Mouse (Mus musculus): ENCODE data around the gene Pmpca. TPM values are rescaled to one million over a fixed set of nuclear protein-coding genes. Genes with fewer than 3 reads are reported as not detected.

The Pmpca gene
- polyA plus RNA-seq (2012), result 12.5 and 18.3 TPM in 2 replicates

DNA sequence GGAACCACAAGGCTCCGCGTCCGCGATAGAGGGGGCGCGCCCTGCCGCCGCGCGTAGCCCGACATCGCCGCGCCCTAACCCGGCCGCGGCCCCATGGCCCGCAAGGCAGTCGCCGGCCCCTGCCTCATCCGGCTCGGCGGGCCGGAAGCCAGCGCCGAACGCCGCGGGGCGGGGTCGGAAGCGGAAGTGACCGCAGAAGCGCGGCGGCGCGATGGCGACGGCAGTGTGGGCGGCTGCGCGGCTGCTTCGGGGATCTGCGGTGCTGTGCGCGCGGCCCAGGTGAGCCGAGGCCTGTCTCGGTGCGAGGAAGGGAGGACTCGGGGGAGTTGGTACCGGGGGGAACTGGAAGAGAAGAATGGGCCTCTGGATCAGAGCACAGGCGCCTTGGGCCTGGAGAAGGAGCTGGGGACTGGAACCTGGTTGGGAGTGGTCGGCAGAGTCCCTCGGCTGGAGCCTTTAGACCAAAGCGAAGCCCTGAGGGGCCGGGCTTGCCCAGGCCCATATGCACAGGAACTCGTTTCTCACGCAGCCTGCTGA lies at the start of gene Pmpca, which contains the start of gene Entr1:
Pmpca (plus strand) TSS at position 186 of the 537 bp plus-strand sequence.
Entr1 (minus strand) TSS at position 163 of the 537 bp plus-strand sequence.
- Histone ChIP-seq H3K36me3 (ENCODE audit: control insufficient read depth) (peaks cover 78% of the 10 kb centered on the region), H3K4me1 (ENCODE audit: control insufficient read depth) (peaks cover 38% of the 10 kb centered on the region), H3K9me3 (ENCODE audit: control insufficient read depth, low read length) (no peaks in the 10 kb centered on the region), H3K4me3 (replicated peaks) (peak within 1 kb of the TSS; percentile 73), H3K27me3 (ENCODE audit: control insufficient read depth) (no peaks in the 10 kb centered on the region)
- no peak for TF ChIP-seq GATA1 (IDR thresholded peaks at IDR 0.05; ENCODE audit: low read length)
- TF ChIP-seq TAL1 (IDR thresholded peaks at IDR 0.05; ENCODE audit: low read length), result no peak

DNA sequence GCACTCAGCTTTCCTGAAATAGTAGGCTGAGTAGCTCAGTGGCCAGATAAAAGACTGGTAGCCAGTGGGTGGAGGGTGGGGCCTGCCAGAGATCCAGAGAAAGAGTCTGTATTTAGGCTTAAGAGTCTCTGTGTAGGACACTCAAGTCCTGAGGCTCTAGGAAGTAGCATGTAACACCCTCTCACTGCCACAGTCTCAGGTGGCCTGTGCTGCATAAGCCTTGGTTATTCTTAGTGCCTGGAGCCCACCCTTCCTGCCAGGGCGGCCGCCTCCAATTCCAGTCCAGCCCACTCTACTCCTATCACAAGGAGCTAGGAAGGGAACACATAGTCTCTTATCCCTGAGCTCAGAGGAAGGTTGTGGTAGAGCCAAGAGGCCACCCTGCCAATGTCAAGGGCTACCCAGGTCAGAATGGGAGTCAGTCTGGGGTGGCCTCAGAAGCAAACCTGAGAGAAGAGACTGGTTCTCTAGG lies 47.6 kb upstream of the Pmpca start:
- TF ChIP-seq TAL1 (IDR thresholded peaks at IDR 0.05; ENCODE audit: low read length), result no peak
- no peak for TF ChIP-seq GATA1 (IDR thresholded peaks at IDR 0.05; ENCODE audit: low read length)
- no peak overlapping the region for H3K4me3 ChIP-seq (replicated peaks)

DNA sequence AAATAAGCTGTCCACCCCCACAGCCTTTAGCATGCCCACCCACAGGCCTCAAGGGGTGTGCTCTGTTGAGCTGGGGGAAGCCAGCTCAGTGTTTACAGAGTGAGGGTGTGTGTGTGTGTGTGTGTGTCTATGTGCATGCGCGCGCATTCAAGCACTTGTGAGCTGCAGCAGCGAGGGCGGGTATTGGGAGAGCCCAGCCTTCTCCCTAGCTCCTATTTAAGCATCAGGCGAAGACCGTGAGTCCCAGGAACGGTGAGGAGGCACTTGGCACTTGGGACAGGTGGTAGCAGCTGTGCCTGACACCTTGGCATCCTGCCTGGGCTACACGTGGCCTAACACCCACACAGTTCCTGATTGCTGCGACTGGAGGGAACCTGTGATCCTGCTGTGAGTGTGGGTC lies 47.1 kb upstream of the Pmpca start:
- TF ChIP-seq TAL1 (IDR thresholded peaks at IDR 0.05; ENCODE audit: low read length) (no peak), GATA1 (IDR thresholded peaks at IDR 0.05; ENCODE audit: low read length) (no peak)
- Histone ChIP-seq H3K36me3 (ENCODE audit: control insufficient read depth) (no peaks in the 10 kb centered on the region), H3K4me1 (ENCODE audit: control insufficient read depth) (no peaks in the 10 kb centered on the region; the same call in 1 of the 2 replicates), H3K9me3 (ENCODE audit: control insufficient read depth, low read length) (no peaks in the 10 kb centered on the region), H3K4me3 (replicated peaks) (no peak overlapping the region), H3K27me3 (ENCODE audit: control insufficient read depth) (no peaks in the 10 kb centered on the region)

More for the DNA sequence above, 47.6 kb upstream of the Pmpca start:
- Histone ChIP-seq H3K9me3 (ENCODE audit: control insufficient read depth, low read length) (no peaks in the 10 kb centered on the region), H3K36me3 (ENCODE audit: control insufficient read depth) (no peaks in the 10 kb centered on the region), H3K27me3 (ENCODE audit: control insufficient read depth) (no peaks in the 10 kb centered on the region), H3K4me1 (ENCODE audit: control insufficient read depth) (no peaks in the 10 kb centered on the region; the same call in 1 of the 2 replicates)

DNA sequence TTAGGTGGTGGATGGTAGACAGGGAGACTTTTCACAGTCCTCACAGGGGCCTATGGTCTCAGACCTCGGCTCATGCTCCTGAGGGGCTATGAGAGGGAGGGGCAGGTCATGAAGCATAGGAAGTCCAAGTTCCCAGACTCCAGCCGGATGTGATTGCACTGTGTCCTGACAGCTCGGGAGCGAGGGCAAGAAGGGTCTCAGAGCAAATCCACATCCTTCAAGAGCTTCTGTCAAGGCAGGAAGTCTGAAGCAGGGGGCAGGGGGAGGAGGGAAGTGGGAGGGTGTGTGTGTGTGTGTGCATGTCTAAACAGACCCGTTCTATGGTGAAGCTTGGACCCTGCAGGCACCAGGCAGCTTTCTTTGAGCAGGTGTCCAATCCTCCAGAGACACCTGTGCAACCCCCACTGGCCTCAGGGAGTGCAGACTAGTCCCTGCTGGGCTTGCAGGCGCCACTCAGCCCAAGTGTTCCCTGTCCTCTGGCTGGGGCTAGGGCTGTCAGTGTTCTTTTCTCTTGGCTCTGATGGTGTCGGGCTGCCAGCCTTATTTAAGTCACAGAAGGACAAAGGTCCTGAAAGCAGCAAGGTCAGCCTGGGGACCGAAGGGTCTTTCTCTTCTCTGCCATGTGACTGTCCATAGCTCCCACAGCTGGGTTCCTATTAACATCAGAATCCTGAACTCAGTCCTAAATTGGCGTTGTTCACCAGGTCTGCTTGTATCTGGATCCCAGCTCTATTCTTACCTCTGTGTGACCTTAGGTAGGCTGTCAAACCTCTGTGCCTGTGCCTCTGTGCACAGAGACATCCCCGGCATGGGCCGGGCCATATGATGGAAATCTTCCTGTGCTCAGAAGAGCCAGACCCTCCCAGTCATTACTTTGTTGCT lies 46.3 kb upstream of the Pmpca start:
- Histone ChIP-seq H3K4me1 (ENCODE audit: control insufficient read depth) (peaks cover 2% of the 10 kb centered on the region; the same call in 1 of the 2 replicates), H3K9me3 (ENCODE audit: control insufficient read depth, low read length) (no peaks in the 10 kb centered on the region), H3K27me3 (ENCODE audit: control insufficient read depth) (no peaks in the 10 kb centered on the region), H3K36me3 (ENCODE audit: control insufficient read depth) (no peaks in the 10 kb centered on the region), H3K4me3 (replicated peaks) (no peak overlapping the region)
- TF ChIP-seq TAL1 (IDR thresholded peaks at IDR 0.05; ENCODE audit: low read length), result no peak
- no peak for TF ChIP-seq GATA1 (IDR thresholded peaks at IDR 0.05; ENCODE audit: low read length)

DNA sequence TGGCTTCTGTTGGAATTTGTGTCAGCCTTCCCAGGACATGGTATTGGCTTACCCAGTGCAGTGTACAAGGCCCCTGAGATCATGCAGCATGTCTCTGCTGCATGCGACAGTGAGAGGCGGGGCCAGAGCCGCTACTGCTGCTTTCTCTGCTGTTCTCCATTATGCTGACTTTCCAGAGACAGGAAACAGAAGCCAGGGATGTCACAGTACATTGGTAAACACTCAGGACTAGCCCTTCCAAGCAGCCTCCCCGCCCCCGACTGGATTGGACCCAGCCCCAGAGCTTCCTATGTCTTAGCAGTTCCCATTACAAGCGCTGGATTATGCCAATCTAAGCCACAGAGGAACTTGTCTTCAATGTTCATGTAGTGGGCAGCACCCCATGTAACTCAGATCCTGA lies 40.9 kb upstream of the Pmpca start:
- H3K27me3 ChIP-seq (ENCODE audit: control insufficient read depth), result no peaks in the 10 kb centered on the region
- peaks cover 30% of the 10 kb centered on the region for H3K4me1 ChIP-seq (ENCODE audit: control insufficient read depth)
- H3K36me3 ChIP-seq (ENCODE audit: control insufficient read depth), result peaks cover 22% of the 10 kb centered on the region
- H3K4me3 ChIP-seq (replicated peaks), result no peak overlapping the region
- no peaks in the 10 kb centered on the region for H3K9me3 ChIP-seq (ENCODE audit: control insufficient read depth, low read length)
- TF ChIP-seq TAL1 (IDR thresholded peaks at IDR 0.05; ENCODE audit: low read length), result no peak
- TF ChIP-seq GATA1 (IDR thresholded peaks at IDR 0.05; ENCODE audit: low read length), result no peak

DNA sequence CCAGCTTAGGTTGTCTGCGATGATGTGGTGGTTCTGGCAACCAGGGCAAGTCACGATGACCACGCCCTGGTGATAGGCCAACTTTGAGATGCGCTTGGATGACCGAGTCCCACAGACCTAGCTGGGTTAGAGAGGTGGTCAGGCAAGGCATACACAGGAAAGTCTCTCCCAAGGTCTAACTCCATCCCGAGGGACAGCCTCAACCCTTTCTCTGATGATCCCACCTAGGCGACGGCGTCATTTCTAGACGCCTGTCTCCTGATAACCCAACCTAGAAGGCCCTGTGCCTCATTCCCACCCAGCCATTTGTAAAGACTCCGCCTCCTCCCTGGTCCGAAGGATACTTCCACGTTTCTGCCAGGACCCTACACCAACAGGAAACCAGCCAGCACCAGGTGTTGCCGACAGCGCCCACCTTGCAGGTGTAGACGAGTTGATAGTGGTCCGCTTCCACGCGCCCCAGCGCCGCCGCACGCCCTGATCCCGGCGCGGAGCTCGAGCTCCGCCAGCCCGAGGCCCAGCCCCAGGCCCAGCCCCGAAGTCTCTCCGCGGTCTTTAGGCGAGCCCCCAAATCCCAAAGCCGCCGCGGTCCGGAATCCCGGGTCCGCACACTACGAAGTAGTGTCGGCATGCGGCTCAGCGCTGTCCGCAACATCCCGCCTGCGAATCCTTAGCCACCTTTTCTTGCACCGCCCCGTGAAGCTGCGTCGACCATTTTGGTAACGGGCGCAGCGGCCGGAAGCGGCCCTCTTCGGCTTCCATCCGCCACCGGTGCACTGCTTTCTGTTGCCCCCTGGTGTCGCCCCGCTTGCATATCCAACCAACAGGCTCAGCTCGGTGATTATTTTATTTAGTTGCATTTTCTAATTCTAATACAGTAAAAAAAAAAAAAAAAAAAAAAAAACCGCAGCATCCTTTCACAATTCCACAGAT lies 37.5 kb upstream of the Pmpca start, which contains the start of gene Dnlz:
Dnlz (minus strand) TSS at position 753 of the 933 bp plus-strand sequence.
- H3K4me1 ChIP-seq (ENCODE audit: control insufficient read depth), result peaks cover 32% of the 10 kb centered on the region
- peak within 1 kb of the TSS; percentile 80 for H3K4me3 ChIP-seq (replicated peaks)
- no peaks in the 10 kb centered on the region for H3K27me3 ChIP-seq (ENCODE audit: control insufficient read depth)
- TF ChIP-seq GATA1 (IDR thresholded peaks at IDR 0.05; ENCODE audit: low read length) (no peak), TAL1 (IDR thresholded peaks at IDR 0.05; ENCODE audit: low read length) (no peak)
- no peaks in the 10 kb centered on the region for H3K9me3 ChIP-seq (ENCODE audit: control insufficient read depth, low read length)
- peaks cover 22% of the 10 kb centered on the region for H3K36me3 ChIP-seq (ENCODE audit: control insufficient read depth)

DNA sequence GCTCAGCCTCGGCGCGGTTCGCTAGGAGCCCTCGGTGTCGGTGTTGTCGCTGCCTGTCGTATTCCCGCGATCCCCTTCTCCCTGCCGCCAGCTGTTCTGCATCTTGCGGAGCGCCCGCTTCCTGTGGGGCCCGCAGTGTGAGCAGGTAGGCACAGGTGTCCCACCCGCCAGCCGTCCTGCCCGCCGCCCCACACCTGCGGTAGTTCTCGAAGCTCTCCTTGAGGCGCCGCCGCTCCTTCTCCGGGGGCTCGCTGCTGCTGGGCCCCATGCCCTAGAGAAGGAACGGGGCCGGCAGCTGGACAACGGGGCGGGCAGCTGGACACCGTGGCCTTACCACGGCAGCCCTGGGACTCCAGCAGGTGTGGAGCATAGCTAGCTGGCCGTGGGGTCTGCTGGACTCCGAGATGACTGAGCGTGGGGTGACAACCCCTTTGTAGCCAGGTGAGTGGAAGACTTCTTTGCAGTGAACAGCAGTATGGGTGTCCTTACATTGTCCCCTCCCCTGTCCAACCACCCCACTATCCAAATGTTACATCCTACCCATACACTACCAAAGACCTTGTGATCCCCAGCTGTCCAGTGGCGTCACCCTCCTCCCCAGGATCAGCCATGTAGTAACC lies 36.7 kb upstream of the Pmpca start:
- H3K9me3 ChIP-seq (ENCODE audit: control insufficient read depth, low read length), result no peaks in the 10 kb centered on the region
- peaks cover 30% of the 10 kb centered on the region for H3K4me1 ChIP-seq (ENCODE audit: control insufficient read depth)
- H3K36me3 ChIP-seq (ENCODE audit: control insufficient read depth), result peaks cover 22% of the 10 kb centered on the region
- H3K4me3 ChIP-seq (replicated peaks), result peak overlapping the region; percentile 80
- H3K27me3 ChIP-seq (ENCODE audit: control insufficient read depth), result no peaks in the 10 kb centered on the region
- TF ChIP-seq TAL1 (IDR thresholded peaks at IDR 0.05; ENCODE audit: low read length) (no peak), GATA1 (IDR thresholded peaks at IDR 0.05; ENCODE audit: low read length) (no peak)

Data from erythroblast, embryonic 14.5 days (primary cell).